Mouse (Mus musculus) forebrain, postnatal 0 days (tissue): Measurements from ENCODE around the gene Pgm1. TPM values are rescaled to one million over a fixed set of nuclear protein-coding genes. Genes with fewer than 3 reads are reported as not detected.

Experiments used
- ATAC-seq: fragments of 200-750 bp; cut with Nextera tagmentation; 2 replicates; pipeline ENCODE4 v1.8.0; 2017; ENCODE audit warnings: mild to moderate bottlenecking, moderate library complexity
- DNase-seq: peaks from one replicate; pipeline ENCODE4 v3.0.0-alpha.2; 2015
- H3K27ac ChIP-seq: fragments of 300-500 bp; sonication (generic); 2 replicates; pipeline ENCODE4 v1.5.1; 2014; ENCODE audit warnings: low read depth, mild to moderate bottlenecking, antibody characterized with exemption, low read length, moderate library complexity, mixed read lengths
- H3K27me3 ChIP-seq: fragments of 300-500 bp; sonication (generic); 2 replicates; pipeline ENCODE4 v1.6.1; 2014; ENCODE audit warnings: mild to moderate bottlenecking, low read length, mixed read lengths; ENCODE audit not compliant: insufficient read depth
- H3K36me3 ChIP-seq: fragments of 300-500 bp; sonication (generic); 2 replicates; pipeline ENCODE4 v1.6.1; 2014; ENCODE audit warnings: mild to moderate bottlenecking, moderate library complexity; ENCODE audit not compliant: insufficient read depth
- H3K4me1 ChIP-seq: fragments of 300-500 bp; sonication (generic); 2 replicates; pipeline ENCODE4 v1.6.1; 2014; ENCODE audit warnings: antibody characterized with exemption; ENCODE audit not compliant: insufficient read depth
- H3K4me2 ChIP-seq: fragments of 300-500 bp; sonication (generic); 2 replicates; pipeline ENCODE4 v1.6.1; 2014; ENCODE audit warnings: low read depth, mild to moderate bottlenecking, moderate library complexity
- H3K4me3 ChIP-seq: fragments of 300-500 bp; sonication (generic); 2 replicates; pipeline ENCODE4 v1.5.1; 2014; ENCODE audit warnings: low read depth, low read length, mixed read lengths
- H3K9ac ChIP-seq: fragments of 300-500 bp; sonication (generic); 2 replicates; pipeline ENCODE4 v1.6.1; 2014; ENCODE audit warnings: mild to moderate bottlenecking
- H3K9me3 ChIP-seq: fragments of 300-500 bp; sonication (generic); 2 replicates; pipeline ENCODE4 v1.6.1; 2016; ENCODE audit warnings: low read length
- CTCF ChIP-seq: sonication (generic); IDR thresholded peaks from 2 replicates; pipeline ENCODE4 v1.5.1; 2016; ENCODE audit warnings: antibody characterized with exemption, control low read depth, low read depth
- WGBS: fragments of 180-500 bp; shearing (Covaris S2); extraction: QIAGEN DNeasy Blood & Tissue Kit; methylation state at CpG from one replicate; pipeline ENCODE4 v1.1.7; 2014; 5-methylcytosine and 5-hydroxymethylcytosine counted together
- polyA plus RNA-seq: library from polyadenylated mRNA; unstranded; fragments of >200 nt; fragmentation: Nextera tagmentation; extraction: Ambion mirVana; gene quantifications from 2 replicates; pipeline ENCODE4 v1.2.1, GENCODE M21; 2015
- total RNA-seq: library from RNA; depleted of rRNA; stranded (reverse); fragments of >200 nt; gene quantifications from 2 replicates; pipeline ENCODE4 v1.2.3, GENCODE M21; 2014

The Pgm1 gene
- total and polyA plus RNA-seq, 2 experiments from 2014 or later = 64.6 to 73.5 TPM

DNA sequence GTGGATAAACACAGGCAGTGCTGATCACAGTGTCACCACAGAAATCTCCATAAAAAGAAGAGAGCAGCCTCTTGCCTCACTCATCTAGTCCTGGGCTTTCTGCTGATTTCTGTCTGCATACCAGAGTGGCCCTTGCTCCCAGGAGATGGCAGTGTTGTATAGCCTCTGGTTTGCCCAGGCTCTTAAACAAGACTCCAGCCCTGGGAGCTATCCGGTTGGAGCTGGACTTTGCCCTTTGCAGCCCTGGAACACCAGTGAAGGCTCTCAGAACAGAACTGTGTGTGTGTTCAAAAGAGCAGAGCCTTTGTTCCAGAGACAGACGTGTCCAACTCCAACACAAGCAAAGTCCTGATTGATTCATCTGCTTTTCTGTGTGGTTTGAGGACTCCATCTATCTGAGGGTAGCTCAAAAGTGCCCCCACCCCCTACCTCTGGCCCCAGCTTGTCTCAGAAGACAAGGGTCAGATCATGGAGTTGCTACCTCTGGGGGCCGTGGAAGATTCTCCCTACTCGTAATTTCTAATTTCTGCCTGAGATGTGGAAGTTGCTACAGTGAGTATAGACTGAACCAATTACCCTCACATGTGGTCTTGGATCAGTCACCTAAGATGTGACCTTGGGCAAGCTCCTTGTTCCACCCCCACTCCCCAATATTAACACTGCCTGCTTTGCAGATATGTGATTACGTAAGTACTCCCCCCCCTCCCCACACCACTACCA is 79.3 kb downstream of the Pgm1 start:
- no peaks in the 10 kb centered on the region for H3K36me3 ChIP-seq
- DNase-seq (peak; percentile 67), ATAC-seq (peak; percentile 80)
- whole genome bisulfite sequencing = 48% methylated on average over 5 of the region's 5 CpGs
- H3K4me3 ChIP-seq = no peak overlapping the region
- H3K27me3 ChIP-seq = no peaks in the 10 kb centered on the region
- H3K27ac ChIP-seq = no peak overlapping the region
- peak; percentile 79 for TF ChIP-seq CTCF
- H3K9ac ChIP-seq = no peak overlapping the region
- no peaks in the 10 kb centered on the region for H3K9me3 ChIP-seq
- no peak overlapping the region for H3K4me2 ChIP-seq
- H3K4me1 ChIP-seq = 0 out of 2 replicates have a peak, but pooled peaks cover 5% of the 10 kb centered on the region

DNA sequence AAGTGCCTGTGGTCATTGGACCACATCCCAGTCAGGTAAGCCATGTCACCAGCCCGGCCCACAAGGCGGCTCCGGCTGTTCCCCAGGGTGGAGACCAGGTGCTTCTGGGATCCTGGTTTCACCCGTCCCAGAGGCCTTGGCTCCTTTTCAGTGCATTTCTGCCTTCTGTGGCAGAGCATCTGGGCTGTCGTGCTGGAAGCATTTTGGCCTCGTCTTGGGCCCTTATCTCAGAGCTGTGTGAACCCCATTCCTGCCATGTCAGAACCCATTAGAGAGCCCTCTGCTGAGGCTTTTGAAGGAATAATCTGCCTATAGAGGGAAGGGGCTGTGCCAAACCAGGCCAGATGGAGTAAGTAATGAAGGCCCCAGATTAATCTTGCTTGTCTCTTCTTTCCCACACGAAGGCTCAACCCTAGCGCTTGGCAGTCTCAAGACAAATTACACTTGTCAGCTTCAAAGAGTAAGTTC is 80.0 kb downstream of the Pgm1 start:
- no peak overlapping the region for H3K27ac ChIP-seq

DNA sequence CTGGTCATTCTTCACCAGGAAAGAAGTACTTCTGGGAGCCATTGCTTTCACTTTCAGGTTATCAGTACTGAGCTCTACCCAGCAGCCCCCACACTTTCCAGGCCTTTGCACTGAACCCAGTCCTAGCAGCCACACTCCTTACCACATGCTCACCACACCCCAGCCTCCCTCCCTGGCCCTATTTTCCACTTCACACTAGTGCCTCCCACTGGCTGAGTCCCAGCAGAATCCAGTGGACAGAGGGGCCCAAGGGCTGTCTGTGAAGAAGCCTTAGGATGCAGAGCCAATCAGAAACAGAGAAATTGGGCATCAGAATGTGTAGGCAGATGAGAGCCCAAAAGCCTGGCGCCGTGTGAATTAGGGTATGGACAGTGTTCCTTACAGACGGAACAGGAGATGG is 81.7 kb downstream of the Pgm1 start:
- Histone ChIP-seq H3K9me3 (no peaks in the 10 kb centered on the region), H3K27ac (no peak overlapping the region), H3K27me3 (no peaks in the 10 kb centered on the region), H3K4me2 (no peak overlapping the region), H3K36me3 (no peaks in the 10 kb centered on the region), H3K4me3 (no peak overlapping the region), H3K9ac (no peak overlapping the region), H3K4me1 (0 out of 2 replicates have a peak, but pooled peaks cover 5% of the 10 kb centered on the region)
- DNase-seq = no peak
- no peak for ATAC-seq
- 88% methylated on average over 3 of the region's 3 CpGs for WGBS
- TF ChIP-seq CTCF = no peak

More for the DNA sequence above, 80.0 kb downstream of the Pgm1 start:
- no peaks in the 10 kb centered on the region for H3K9me3 ChIP-seq
- no peaks in the 10 kb centered on the region for H3K36me3 ChIP-seq
- ATAC-seq (peak; percentile 85), DNase-seq (peak; percentile 68)
- no peak overlapping the region for H3K4me2 ChIP-seq
- H3K27me3 ChIP-seq = no peaks in the 10 kb centered on the region
- H3K4me1 ChIP-seq = 0 out of 2 replicates have a peak, but pooled peaks cover 5% of the 10 kb centered on the region
- WGBS = 47% methylated on average over 8 of the region's 8 CpGs
- no peak overlapping the region for H3K9ac ChIP-seq
- H3K4me3 ChIP-seq = no peak overlapping the region
- no peak for TF ChIP-seq CTCF

DNA sequence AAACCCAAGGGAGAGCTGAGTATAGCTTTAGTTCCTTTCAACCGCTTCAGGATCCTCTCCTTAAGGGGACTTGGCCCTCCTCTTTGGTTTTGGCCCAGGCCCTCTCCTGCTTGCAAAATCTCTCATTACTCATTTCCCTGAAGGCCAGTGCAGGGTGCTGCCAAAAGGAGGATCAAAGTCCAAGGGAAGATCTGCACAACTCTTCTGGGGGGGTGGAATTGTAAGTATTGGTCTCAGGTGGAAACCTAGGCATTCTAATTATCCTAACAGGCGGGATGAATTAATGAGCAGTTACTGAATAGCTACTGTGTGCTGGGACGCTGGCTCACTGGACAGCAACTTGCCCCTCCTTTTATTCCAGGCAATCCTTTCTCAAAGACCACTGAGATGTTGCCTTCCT is 82.3 kb downstream of the Pgm1 start:
- no peak overlapping the region for H3K4me3 ChIP-seq
- TF ChIP-seq CTCF = no peak
- 0 out of 2 replicates have a peak, but pooled peaks cover 5% of the 10 kb centered on the region for H3K4me1 ChIP-seq
- no peak for ATAC-seq
- no peaks in the 10 kb centered on the region for H3K27me3 ChIP-seq
- WGBS = 39% methylated on average over 3 of the region's 3 CpGs
- no peaks in the 10 kb centered on the region for H3K36me3 ChIP-seq
- no peak for DNase-seq
- no peak overlapping the region for H3K9ac ChIP-seq
- no peak overlapping the region for H3K4me2 ChIP-seq
- H3K27ac ChIP-seq = no peak overlapping the region
- H3K9me3 ChIP-seq = no peaks in the 10 kb centered on the region

DNA sequence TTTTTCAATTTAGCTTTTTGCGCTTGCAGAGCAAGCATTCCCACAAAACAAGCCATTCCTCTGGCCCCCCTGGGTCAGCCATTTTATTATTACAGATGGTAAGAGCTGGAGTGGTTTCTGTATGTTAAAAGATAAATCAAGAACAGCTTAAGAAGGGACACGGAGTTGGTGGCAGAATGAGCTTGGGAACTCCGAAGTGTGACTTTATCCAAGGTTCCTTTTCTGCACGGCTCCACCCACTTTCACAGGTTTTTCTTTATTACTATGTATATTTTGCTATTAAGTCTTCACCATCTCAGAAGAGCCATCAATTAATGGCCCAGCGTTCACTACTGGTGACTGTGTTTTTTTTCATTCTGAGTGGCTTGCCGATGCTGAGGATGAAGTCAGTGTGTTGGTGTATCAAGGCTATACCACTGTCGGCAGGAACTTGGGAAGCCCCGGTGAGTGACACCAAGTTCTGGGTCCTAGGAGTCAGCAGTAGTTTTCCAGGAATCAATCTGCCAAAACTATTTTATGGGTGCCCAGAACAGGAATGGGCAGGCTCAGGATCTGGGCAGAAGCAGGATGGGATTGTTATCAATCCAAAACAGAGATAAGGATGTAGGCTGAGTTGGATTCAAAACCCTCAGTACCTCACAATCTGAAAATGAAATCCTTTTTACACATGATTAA is 83.3 kb downstream of the Pgm1 start:
- no peak overlapping the region for H3K9ac ChIP-seq
- ATAC-seq = no peak
- 0 out of 2 replicates have a peak, but pooled peaks cover 5% of the 10 kb centered on the region for H3K4me1 ChIP-seq
- no peak overlapping the region for H3K4me2 ChIP-seq
- H3K27ac ChIP-seq = no peak overlapping the region
- no peak overlapping the region for H3K4me3 ChIP-seq
- no peak for DNase-seq
- H3K9me3 ChIP-seq = no peaks in the 10 kb centered on the region
- 89% methylated on average over 8 of the region's 8 CpGs for WGBS
- no peak for TF ChIP-seq CTCF
- H3K36me3 ChIP-seq = no peaks in the 10 kb centered on the region
- H3K27me3 ChIP-seq = no peaks in the 10 kb centered on the region

DNA sequence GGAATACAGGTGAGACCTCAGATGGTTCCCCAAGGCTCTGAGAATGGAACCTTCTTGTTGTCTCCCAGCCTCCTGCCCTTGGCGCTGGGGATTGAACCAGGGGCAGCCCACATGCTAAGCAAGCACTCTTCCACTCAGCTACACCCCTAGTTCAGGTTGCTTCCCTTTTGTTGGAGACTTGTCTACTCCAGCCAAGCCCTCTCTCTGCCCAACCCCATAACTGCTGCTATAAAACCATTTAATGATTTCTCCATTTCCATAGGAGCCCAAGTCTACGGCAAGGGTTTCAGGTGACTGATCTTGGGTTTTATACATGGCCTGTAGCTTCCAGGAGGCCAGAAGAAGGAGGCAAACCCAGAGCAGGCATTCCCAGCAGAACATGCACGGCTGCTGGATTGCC is 98.6 kb downstream of the Pgm1 start:
- ATAC-seq (no peak), DNase-seq (no peak)
- Histone ChIP-seq H3K9ac (no peak overlapping the region), H3K27ac (no peak overlapping the region), H3K27me3 (no peaks in the 10 kb centered on the region), H3K9me3 (no peaks in the 10 kb centered on the region), H3K4me3 (no peak overlapping the region), H3K4me2 (no peak overlapping the region), H3K36me3 (no peaks in the 10 kb centered on the region), H3K4me1 (no peaks in the 10 kb centered on the region)
- 81% methylated on average over 3 of the region's 3 CpGs for WGBS
- no peak for TF ChIP-seq CTCF

DNA sequence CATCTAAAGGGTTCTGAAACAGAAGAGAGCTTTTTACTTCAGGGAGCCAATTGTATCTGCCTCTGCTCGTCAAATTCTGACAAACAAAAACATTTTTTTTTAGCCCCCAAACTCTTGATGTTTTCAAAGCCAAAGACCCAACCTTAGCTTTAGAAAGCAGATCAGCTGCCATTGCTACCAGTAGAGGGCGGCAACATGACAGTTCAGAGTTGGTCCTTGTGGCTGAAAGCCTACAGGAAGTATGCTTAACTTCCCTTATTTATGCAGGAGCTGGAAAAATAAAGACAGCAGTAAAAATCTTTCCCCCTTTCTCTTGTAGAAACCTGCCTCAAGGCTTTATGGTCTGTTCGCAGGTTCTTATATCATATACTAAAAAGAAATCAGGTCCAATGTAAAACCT is 99.4 kb downstream of the Pgm1 start:
- Histone ChIP-seq H3K27me3 (no peaks in the 10 kb centered on the region), H3K9me3 (no peaks in the 10 kb centered on the region), H3K9ac (no peak overlapping the region), H3K36me3 (no peaks in the 10 kb centered on the region), H3K4me2 (no peak overlapping the region), H3K27ac (no peak overlapping the region), H3K4me1 (no peaks in the 10 kb centered on the region), H3K4me3 (no peak overlapping the region)
- peak; percentile 75; the same call in 1 of the 2 replicates for ATAC-seq
- peak; percentile 96 for TF ChIP-seq CTCF
- WGBS = 15% methylated on average over 3 of the region's 3 CpGs
- DNase-seq = peak; percentile 88
